Mouse (Mus musculus): ENCODE data around the gene Alkal2. TPM values are rescaled to one million over a fixed set of nuclear protein-coding genes. Genes with fewer than 3 reads are reported as not detected.

The Alkal2 gene
- total RNA-seq, 4 experiments from 2014 or later: 2.1 to 6.7 (median 3.1) TPM

DNA sequence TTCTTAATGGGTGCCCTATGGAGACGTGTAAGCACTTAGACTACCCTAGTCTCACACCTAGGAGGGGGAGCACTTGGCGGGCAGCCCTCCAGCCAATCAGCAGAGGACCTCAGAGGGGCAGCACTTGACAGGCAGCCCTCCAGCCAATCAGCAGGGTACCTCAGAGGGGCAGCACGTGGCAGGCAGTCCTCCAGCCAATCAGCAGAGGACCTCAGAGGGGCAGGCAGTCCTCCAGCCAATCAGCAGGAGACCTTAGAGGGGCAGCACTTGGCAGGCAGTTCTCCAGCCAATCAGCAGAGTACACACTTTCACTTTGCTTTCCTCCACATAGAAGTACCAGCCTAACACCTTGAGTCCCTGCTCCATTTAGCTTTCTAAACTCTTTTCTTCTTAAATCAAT, 38.3 kb downstream of the Alkal2 start:
- no peak for DNase-seq (ENCODE audit: low spot score in 2 of 2)

DNA sequence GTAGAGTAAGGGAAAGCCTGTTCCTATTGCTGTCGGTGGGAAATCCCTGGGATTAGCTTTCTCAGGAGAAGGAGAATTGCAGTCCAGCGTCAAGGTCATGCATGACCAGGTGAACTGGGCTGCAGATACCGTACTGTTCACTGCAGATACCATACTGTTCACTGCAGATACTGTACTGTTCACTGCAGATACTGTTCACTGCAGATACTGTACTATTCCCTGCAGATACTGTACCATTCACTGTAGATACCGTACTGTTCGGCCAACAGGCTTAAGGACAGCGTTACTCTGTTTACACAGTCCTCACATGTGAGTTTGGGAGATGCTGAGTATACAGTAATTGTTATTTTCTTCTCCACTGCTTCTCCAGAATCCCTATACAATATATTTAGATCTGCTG, 44.1 kb downstream of the Alkal2 start:
- DNase-seq (ENCODE audit: low spot score in 2 of 2): no peak

DNA sequence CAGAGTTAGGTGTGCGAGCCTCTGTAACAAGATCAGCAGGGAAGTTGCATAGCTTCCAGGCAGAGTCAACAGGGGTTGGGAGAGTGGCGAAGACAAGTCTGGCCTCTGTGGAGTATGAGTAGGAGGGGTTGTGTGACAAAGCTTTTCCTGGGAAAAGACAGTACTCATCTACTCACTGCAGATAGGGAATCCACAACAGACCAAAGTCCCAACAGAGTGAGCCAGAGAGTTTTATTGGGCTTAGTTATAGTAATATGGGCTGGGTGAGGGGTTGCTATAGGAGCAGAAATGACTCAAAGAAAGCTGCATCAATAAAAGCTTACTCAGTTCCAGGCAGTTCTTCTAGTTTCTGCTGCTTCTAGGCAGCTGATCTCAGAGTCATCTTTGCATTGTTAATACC, 49.2 kb downstream of the Alkal2 start:
- DNase-seq (ENCODE audit: low spot score in 2 of 2): no peak

DNA sequence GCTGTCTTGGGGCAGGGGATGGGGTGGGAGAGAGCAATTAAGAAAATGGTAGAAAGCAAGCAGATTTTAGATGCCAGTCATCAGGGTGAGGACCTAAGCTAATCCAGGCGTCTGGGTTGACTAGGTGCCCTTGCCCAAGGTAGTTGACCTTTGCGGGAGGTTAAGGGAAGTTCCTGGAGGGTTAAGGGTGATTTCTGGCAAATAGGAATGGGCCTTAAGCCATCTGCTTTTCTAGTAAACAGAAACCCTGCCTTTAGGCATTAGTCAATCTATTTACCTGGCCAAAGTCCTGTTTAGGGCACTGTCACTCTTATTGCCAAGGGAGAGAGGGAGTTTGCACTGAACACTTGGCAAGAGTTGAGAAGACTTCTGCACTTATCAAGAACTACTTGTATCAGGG, 52.8 kb downstream of the Alkal2 start:
- DNase-seq (ENCODE audit: low spot score in 2 of 2): no peak

Other genes starting within 250 kb of the Alkal2 start
- 10 to 100 TPM; 51.9 to 62.4 (median 56.0) TPM for gene Acp1, start 27.3 kb downstream of the Alkal2 start, total RNA-seq (2022)
- gene Sh3yl1, start 27.3 kb downstream of the Alkal2 start, total RNA-seq (2022): 10 to 100 TPM; 10.6 to 13.5 (median 12.2) TPM
- under 1 TPM in 2 of 4 experiments, not detected in 2; 0.09 to 0.17 TPM for gene Fam110c, start 189.5 kb downstream of the Alkal2 start, total RNA-seq (2022)